Mouse (Mus musculus): Measurements from ENCODE around the gene Babam2.

- no peak for TF ChIP-seq POLR2A (IDR thresholded peaks at IDR 0.05; ENCODE audit: low read depth, low read length)
- no peak for TF ChIP-seq CTCF (conservative IDR thresholded peaks at IDR 0.05; ENCODE audit: insufficient read depth, insufficient read length, low read depth, low read length)
Observed at GRCm38 (mm10) chr5:31882297-31882696, 184.8 kb downstream of the Babam2 start.

All from kidney, adult 2 months (tissue).